Mouse (Mus musculus): ENCODE measurements at regions not wholly inside any gene's neighbourhood (a gene's known extent, or its start where the extent isn't known, plus 50 kb on each side); places are given as distances from the start of the nearest gene placed in this dataset.

DNA sequence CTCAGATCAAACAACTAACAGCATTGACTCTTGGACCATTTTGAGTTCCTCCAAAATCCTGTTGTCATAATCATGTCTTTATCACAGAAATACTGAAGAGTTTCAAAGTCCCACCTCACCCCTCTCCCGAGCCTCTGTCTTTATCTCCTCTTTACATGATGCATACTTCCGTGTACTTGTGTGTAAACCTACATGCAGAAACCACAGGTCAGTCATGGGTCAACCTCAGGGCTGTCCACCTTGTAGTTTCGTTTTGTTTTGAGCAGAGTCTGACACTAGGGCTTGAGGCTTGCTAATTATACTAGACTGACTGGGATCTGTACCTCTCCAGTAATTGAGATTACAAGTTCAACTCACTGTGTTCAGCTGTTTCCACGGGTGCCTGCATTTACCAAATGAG lies 348.4 kb upstream of the Acvr2a start:
- DNase-seq (ENCODE audit: low spot score): no peak

DNA sequence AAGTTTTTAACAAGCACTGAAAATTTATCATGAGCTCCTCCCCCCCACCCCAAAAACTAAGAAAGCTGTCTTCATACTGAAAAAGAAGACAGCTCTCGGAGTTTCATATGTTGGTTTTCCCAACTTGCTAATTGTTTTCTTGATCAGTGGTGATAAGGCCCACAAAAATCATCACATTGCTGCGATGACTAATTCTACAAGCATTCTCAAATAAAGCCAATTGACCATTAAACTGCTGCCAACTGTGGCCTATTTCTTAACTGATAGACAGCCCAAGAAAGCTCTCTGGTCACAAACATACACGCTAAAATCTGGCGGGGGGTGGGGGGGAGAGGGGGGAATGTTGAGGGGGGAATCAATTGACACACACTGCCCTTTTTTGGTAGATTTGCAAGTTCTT lies 345.0 kb upstream of the Acvr2a start:
- no peak for DNase-seq (ENCODE audit: low spot score)

DNA sequence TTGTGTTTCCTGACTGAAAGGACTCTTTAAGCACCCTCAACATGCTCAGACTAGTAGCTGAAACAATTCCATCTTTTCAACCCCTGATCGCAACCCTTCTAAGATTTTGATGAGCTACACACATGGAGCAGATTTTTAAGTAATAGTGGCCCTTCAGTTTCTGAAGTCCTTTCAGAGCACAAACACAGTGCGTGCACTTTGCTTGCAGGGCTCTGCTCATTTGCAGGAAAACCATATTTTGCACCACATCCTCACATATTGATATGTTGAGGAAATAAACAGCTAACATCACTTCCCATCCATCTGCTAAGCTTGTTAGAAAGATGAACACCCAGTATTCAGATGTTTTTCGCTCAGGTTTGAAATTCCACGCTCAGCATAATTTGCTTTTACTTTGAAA lies 344.6 kb upstream of the Acvr2a start:
- DNase-seq (ENCODE audit: low spot score): no peak

- DNase-seq (ENCODE audit: low spot score): no peak
Measured at GRCm38 (mm10) chr2:48473102-48473501, 340.8 kb upstream of the Acvr2a start.

DNA sequence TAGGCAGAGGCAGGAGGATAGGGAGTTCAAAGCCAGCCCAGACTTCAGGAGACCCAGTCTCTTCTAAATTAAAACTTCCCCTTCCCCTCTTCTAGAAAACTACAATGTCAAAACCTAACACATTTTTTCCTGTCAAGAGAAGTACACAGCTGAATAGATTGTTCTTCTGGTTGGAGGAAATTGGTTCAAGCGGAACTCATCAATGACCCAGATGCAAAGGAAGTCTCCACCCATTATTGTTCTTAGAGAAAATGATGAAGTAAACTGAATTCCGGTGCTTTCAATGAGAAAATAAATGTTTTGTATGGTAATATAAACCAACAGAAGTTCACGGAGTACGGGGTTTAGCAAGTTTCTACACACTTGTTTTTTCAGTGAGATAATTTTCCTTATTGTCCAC lies 339.3 kb upstream of the Acvr2a start:
- DNase-seq (ENCODE audit: low spot score): no peak

DNA sequence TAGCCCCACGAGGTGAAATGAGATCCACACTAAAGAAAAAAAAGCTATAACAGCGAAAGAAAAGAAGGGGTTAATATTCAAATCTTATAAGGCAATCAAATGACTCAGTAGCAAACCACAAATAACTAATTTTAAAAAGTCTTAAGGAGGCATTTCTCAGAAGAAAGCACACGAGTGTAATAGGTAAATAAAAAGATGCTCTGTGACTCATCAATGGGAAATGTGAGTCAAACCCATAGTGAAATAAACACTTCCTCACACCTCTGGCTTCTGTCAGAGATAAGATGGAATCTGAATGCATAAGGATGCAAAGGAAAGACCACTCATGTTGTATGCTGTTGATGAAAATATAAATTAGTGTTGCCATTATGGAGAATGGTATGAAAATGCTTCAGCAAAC lies 337.1 kb upstream of the Acvr2a start:
- DNase-seq (ENCODE audit: low spot score): no peak

DNA sequence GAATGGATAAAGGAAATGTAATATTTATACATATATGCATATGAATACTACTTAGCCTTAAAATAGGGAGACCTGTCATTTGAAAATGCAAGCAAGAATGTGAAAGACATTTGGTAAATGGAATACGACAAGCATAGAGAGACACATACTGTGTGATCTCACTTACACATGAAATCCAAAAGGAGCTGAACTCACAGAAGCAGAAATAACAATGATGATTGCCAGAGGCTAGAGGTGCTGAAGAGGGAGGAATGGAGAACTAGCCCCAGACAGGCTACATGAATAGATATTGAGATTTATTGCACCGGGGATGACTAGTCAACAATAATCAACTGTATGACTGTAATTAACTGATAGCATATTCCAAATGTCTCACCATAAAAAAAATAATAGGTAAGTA lies 336.6 kb upstream of the Acvr2a start:
- DNase-seq (ENCODE audit: low spot score): no peak

DNA sequence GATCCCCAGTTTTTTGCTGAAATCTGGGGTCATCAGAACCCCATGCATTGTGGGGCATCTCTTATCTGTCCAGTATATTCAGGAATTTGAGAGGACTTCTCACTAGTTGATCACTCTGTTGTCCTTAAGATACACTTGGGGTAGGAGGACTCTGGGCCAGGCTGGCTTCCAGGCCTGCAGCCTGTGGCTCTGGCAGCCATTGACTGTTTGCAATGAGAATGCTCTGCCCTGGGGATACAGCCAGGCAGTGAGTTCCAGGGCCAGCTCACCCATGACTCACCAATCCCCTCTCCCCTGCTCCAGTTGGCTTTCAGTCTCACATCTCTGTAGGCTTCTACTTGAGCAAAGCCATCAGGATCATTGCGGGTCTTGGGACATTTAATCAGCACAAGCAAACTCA lies 334.3 kb upstream of the Acvr2a start:
- no peak for DNase-seq (ENCODE audit: low spot score)

GRCm38 (mm10) chr2:48480428-48481191 lies 333.3 kb upstream of the Acvr2a start:
- no peak for DNase-seq (ENCODE audit: low spot score)

- no peak for DNase-seq (ENCODE audit: low spot score)
Measured at GRCm38 (mm10) chr2:48481209-48481742, 332.6 kb upstream of the Acvr2a start.

DNA sequence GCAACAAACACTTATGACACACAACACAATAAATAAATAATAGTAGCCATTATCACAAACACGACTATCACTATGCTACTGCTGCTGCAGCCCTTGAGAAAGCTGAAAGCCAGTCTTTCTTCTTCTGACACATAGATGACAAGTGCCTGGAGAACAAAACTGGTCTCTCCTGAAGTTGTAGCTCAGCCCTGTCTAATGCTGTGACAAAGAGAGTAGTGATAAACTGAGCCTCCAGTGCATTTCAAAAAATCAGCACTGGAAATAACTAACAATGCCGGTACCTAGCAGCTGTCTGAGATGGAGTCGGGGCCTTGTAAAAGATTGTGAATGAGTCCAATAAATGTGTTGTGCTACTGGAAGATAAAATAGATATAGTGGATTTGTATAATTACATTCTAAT lies 320.3 kb upstream of the Acvr2a start:
- no peak for DNase-seq (ENCODE audit: low spot score)

- no peak for DNase-seq (ENCODE audit: low spot score)
Measured at GRCm38 (mm10) chr2:48494065-48494464, 319.8 kb upstream of the Acvr2a start.

DNA sequence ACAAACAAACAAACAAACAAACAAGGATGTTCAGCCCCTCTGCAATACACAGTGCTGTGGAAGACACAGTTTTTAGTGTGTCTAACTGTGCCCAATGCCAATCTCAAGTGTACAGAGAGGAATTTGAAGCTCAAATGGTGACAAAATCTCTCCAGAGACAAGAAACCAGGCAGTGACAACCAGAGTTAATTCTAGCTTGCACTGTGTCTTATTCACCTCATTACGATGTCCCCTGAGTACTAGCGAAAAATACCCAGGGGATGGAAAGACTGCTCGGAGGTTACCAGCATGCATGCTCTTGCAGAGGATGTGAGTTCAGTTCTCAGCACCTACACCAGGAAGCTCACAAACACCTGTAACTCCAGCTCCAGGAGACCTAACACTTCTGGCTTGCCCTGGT lies 319.3 kb upstream of the Acvr2a start:
- no peak for DNase-seq (ENCODE audit: low spot score)

DNA sequence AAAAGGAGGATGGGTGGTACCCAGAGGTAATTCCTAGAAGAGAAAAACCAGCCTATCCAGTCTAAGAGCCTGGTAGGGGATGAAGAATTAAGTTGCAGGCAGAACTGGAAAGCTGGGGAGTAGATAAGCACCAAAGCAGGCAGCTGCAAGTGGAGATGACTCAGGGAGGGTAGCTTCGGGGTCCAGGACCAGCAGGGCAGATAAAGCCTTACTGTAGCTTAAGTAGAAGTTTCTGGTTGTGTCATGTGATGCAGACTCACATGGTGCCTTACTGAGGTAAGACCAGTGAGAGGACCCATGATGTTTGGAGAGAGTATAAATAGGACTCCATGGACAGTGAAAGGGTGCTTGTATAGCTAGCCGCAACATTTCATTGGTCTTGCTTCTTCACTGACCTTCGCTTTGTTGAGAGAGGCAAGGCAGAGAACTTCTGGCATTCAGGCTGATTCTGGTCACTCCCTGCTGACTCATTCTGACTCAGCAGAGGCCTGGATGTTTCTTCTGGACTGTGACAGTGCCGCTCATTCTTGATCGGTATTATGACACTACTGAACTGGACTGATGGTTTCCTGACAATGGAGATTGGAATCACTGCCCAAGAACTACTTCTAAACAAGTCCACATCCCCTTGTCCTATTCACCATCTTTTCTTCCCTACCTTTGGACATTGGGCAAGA lies 315.7 kb upstream of the Acvr2a start:
- DNase-seq (ENCODE audit: low spot score): no peak

GRCm38 (mm10) chr2:48499396-48499795 lies 314.5 kb upstream of the Acvr2a start:
- DNase-seq (ENCODE audit: low spot score): no peak

DNA sequence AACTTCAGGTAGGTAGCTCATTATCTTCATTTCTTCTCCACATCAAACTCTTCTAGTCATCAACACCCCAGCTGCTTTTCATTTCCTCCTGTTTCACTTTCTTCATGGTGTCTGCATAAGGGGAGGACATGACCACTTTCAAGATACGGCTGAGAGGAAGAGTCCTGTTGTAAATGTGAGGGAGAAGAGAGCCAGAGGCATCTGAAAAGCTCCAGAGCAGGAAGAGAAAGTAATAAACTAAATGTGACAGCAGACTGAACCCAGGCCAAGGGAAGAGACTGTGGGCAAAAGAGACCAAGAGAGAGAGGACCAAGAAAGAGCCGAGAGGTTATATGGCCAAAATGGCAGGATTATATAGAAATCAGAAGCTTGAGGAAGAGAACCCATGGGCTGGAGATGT lies 312.5 kb upstream of the Acvr2a start:
- DNase-seq (ENCODE audit: low spot score): no peak

GRCm38 (mm10) chr2:48513848-48514247 lies 300.1 kb upstream of the Acvr2a start:
- DNase-seq (ENCODE audit: low spot score): no peak

DNA sequence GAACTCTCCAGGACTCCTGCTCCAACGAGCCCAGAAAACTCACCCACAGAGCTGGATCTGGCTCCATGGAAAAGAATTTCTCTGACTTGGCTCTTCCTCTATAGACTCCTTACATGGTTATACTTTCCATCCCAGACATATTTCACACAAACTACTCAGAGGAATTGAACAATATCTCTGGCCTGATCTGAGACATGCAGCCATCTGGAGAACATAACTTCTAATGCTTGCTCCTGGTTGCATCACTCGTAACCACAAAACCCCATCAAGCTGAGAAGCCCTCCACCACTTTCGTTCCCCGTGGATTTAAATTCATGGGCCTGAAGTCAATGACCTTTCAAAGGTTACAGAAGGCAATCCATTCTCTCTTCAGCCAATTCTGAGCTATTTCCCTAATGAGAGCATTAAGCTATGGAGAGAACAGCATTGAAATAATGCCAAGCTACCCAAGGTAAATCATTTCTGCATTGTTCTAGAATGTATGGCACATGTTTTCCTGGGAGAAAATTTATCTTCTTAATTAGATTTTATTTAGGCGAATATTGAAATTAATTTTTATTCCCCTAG lies 294.0 kb upstream of the Acvr2a start:
- no peak for DNase-seq (ENCODE audit: low spot score)

GRCm38 (mm10) chr2:48520535-48520971 lies 293.4 kb upstream of the Acvr2a start:
- no peak for DNase-seq (ENCODE audit: low spot score)

GRCm38 (mm10) chr2:48535453-48535852 lies 278.5 kb upstream of the Acvr2a start:
- no peak for DNase-seq (ENCODE audit: low spot score)

GRCm38 (mm10) chr2:48536930-48537329 lies 277.0 kb upstream of the Acvr2a start:
- no peak for DNase-seq (ENCODE audit: low spot score)

DNA sequence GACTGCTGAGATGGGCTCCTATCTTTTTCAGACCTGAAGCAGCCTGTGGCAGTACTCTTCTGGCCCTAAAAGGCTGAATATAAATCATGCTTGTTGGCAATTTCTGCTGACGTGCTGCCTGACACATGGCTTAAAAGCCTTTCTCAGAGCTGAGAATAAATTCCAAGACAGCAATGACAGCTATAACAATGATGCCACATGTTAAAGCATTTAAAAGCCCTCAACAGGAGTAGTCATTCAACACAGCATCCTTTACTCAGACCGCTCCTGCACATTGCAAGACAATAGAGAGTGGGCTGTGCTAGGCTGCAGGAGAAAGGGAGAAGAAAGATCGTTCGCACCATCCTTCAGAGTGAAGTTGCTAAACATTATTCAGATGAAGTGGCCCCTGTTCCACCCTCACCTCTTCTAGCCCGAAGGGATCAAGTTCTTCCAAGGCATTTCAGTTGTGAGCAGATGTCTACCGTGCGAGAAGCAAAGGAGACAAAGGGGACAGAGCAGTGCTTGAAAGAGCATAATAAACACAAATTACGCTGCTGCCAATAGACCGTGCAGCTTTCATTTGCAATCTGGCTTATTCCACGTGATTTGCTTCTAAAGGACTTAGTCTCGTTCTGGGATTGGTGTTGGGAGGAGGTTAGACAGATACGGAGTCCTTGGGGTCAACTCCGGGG lies 275.1 kb upstream of the Acvr2a start:
- DNase-seq (ENCODE audit: low spot score): no peak

All from left cerebral cortex, adult 11 months (tissue).